Mouse (Mus musculus) bone marrow macrophage, adult 2 months (primary cell): ENCODE results near the gene Rab27a.

Experiments used
- CTCF ChIP-seq: IDR thresholded peaks from 2 replicates; pipeline ENCODE4 v1.5.1; 2012; ENCODE audit warnings: low read depth, mild to moderate bottlenecking, low read length, moderate library complexity
- POLR2A ChIP-seq: IDR thresholded peaks from 2 replicates; pipeline ENCODE4 v1.6.1; 2012; ENCODE audit warnings: mild to moderate bottlenecking, low read depth, low read length, borderline replicate concordance

DNA sequence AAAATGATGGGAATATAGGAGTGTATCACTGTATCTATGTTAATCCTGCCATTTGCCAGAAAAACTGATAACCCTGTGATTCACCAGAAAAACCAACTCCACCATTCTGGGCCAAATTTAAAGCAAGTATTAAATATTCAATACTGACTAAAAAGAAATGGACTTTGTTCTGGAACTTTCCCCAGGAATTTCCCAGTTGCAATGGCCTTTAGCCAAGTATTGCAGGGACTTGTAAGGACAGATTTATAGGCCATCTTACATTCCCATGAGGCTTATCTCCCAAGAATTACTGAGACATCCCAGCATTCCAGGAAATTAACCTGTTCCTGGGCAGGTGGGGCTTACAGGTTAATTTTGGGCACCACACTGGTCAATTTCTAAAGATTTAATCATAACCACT is 61.1 kb downstream of the Rab27a start:
- TF ChIP-seq CTCF (no peak), POLR2A (no peak)
